Mouse (Mus musculus) CH12.LX (cell line): ENCODE data around the gene Rab1b. TPM values are rescaled to one million over a fixed set of nuclear protein-coding genes. Genes with fewer than 3 reads are reported as not detected.

Source experiments
- DNase-seq: peaks from one replicate; pipeline ENCODE4 v3.0.0-alpha.2; 2013; ENCODE audit errors: extremely low read depth
- H3K27ac ChIP-seq: 2 replicates; pipeline ENCODE4 v1.5.1; 2012; ENCODE audit warnings: low read depth, mild to moderate bottlenecking, control low read depth, moderate library complexity; ENCODE audit not compliant: insufficient read depth
- H3K27me3 ChIP-seq: replicated peaks from 2 replicates; pipeline ENCODE3; 2012; ENCODE audit warnings: inconsistent platforms
- H3K36me3 ChIP-seq, 2 experiments: replicated peaks in 1 of 2; 2 replicates each; pipeline versions ENCODE3 to v1.6.1; 2012; ENCODE audit warnings: inconsistent platforms in 1 of 2, low read length in 1 of 2, mild to moderate bottlenecking in 1 of 2, mixed read lengths in 1 of 2, moderate library complexity in 1 of 2; ENCODE audit not compliant: control insufficient read depth in 1 of 2, insufficient read depth in 1 of 2
- H3K4me1 ChIP-seq, 2 experiments: 2 replicates each; pipeline ENCODE4 v1.6.1; 2012; ENCODE audit warnings: inconsistent platforms in 1 of 2, moderate library complexity in 1 of 2; ENCODE audit not compliant: insufficient read depth in 2 of 2, control insufficient read depth in 1 of 2
- H3K4me2 ChIP-seq: 2 replicates; pipeline ENCODE4 v1.6.1; 2012; ENCODE audit warnings: low read depth, mild to moderate bottlenecking, control low read depth; ENCODE audit not compliant: poor library complexity, insufficient read depth, severe bottlenecking
- H3K4me3 ChIP-seq, 3 experiments: fragments of 150-350 bp in 1 of 3; sonication (generic) in 1 of 3; replicated peaks in 1 of 3; 2 replicates each; pipeline versions ENCODE3 to v1.5.1; 2011 to 2012; ENCODE audit warnings: low read depth in 2 of 3, low read length in 2 of 3, mild to moderate bottlenecking in 2 of 3, moderate library complexity in 2 of 3, control low read depth in 1 of 3, improper control_type of control experiment in 1 of 3, inconsistent platforms in 1 of 3, mixed read lengths in 1 of 3; ENCODE audit not compliant: poor library complexity in 1 of 3
- H3K79me2 ChIP-seq: replicated peaks from 2 replicates; pipeline ENCODE4 v1.6.1; 2012; ENCODE audit warnings: mild to moderate bottlenecking, moderate library complexity; ENCODE audit not compliant: control insufficient read depth, poor library complexity, insufficient read depth, severe bottlenecking; ENCODE audit errors: extremely low read depth
- H3K9ac ChIP-seq: 2 replicates; pipeline ENCODE4 v1.6.1; 2012; ENCODE audit warnings: low read depth, mild to moderate bottlenecking, control low read depth, moderate library complexity; ENCODE audit not compliant: insufficient read depth
- H3K9me3 ChIP-seq: replicated peaks from 2 replicates; pipeline ENCODE3; 2012; ENCODE audit warnings: low read length, inconsistent platforms, mixed read lengths
- CHD1 ChIP-seq: IDR thresholded peaks from 2 replicates; pipeline ENCODE4 v1.6.1; 2012; ENCODE audit warnings: low read depth, low read length, improper control_type of control experiment, inconsistent platforms
- CTCF ChIP-seq, 2 experiments: IDR thresholded peaks in 1 of 2; conservative IDR thresholded peaks in 1 of 2; 2 replicates each; pipeline ENCODE4 v1.5.1; 2011 to 2012; ENCODE audit warnings: low read depth in 2 of 2, low read length in 2 of 2, improper control_type of control experiment in 1 of 2, inconsistent platforms in 1 of 2, mild to moderate bottlenecking in 1 of 2, moderate library complexity in 1 of 2
- MAZ ChIP-seq: IDR thresholded peaks from 2 replicates; pipeline ENCODE4 v1.6.1; 2012; ENCODE audit warnings: low read depth, mild to moderate bottlenecking, inconsistent platforms, low read length, improper control_type of control experiment, moderate library complexity
- MEF2A ChIP-seq: IDR thresholded peaks from 2 replicates; pipeline ENCODE4 v1.6.1; 2014; ENCODE audit warnings: low read depth, mild to moderate bottlenecking, inconsistent platforms, low read length, improper control_type of control experiment, borderline replicate concordance
- NELFE ChIP-seq: IDR thresholded peaks from 2 replicates; pipeline ENCODE4 v1.6.1; 2011; ENCODE audit warnings: low read depth, low read length, improper control_type of control experiment
- NRF1 ChIP-seq: IDR thresholded peaks from 2 replicates; pipeline ENCODE4 v1.6.1; 2014; ENCODE audit warnings: low read depth, mild to moderate bottlenecking, inconsistent platforms, low read length, improper control_type of control experiment, moderate library complexity
- PAX5 ChIP-seq: IDR thresholded peaks from 2 replicates; pipeline ENCODE4 v1.6.1; 2012; ENCODE audit warnings: low read length, inconsistent platforms, mixed read lengths
- RAD21 ChIP-seq: IDR thresholded peaks from 2 replicates; pipeline ENCODE4 v1.6.1; 2011; ENCODE audit warnings: low read depth, mild to moderate bottlenecking, low read length, improper control_type of control experiment, moderate library complexity
- TCF12 ChIP-seq: IDR thresholded peaks from 2 replicates; pipeline ENCODE4 v1.6.1; 2014; ENCODE audit warnings: low read depth, mild to moderate bottlenecking, inconsistent platforms, low read length, improper control_type of control experiment
- USF2 ChIP-seq: conservative IDR thresholded peaks from 2 replicates; pipeline ENCODE4 v1.6.1; 2011; ENCODE audit warnings: low read depth, low read length, improper control_type of control experiment
- ZC3H11A ChIP-seq: IDR thresholded peaks from 2 replicates; pipeline ENCODE4 v1.6.1; 2012; ENCODE audit warnings: low read depth, mild to moderate bottlenecking, inconsistent platforms, low read length, improper control_type of control experiment
- ZMIZ1 ChIP-seq: IDR thresholded peaks from 2 replicates; pipeline ENCODE4 v1.6.1; 2012; ENCODE audit warnings: low read depth, mild to moderate bottlenecking, inconsistent platforms, low read length, improper control_type of control experiment
- dilution Hi-C: fragments of 300-500 bp; cut with MboI; formaldehyde crosslinking; loops from 2 replicates; pipeline ENCODE4 v1.14.3; 2020; ENCODE audit warnings: low sequenced_read_pairs; ENCODE audit not compliant: extremely low pct_unique_long_range_greater_than_20kb, extremely low pct_ligation_motif_present
- in situ Hi-C: fragments of 300-500 bp; cut with MboI; formaldehyde crosslinking; loops from 3 replicates; pipeline ENCODE4 v1.14.3; 2019; ENCODE audit warnings: low sequenced_read_pairs, low pct_ligation_motif_present, low pct_unique_long_range_greater_than_20kb, mixed read lengths
- polyA plus RNA-seq: library from polyadenylated mRNA; unstranded; fragments of >175 nt; gene quantifications from 2 replicates; pipeline ENCODE4 v1.2.1, GENCODE M21; 2012; ENCODE audit warnings: low read depth; ENCODE audit not compliant: insufficient read length
- total RNA-seq, 2 experiments: library from RNA; depleted of rRNA; stranded (reverse); fragments of 300-350 nt in 1 of 2; fragments of >200 nt in 1 of 2; gene quantifications; 2 replicates each; pipeline ENCODE4 v1.2.3; 2012 to 2014

Rab1b gene
- total and polyA plus RNA-seq, 3 experiments: 78.4 to 88.3 (median 87.1) TPM

GRCm38 (mm10) chr19:5108271-5108575 lies 1.4 kb upstream of the Rab1b start:
- in situ Hi-C loops (no loop called here), dilution Hi-C loops (no loop called here)
- Histone ChIP-seq H3K4me3 (no peak overlapping the region), H3K4me1 (peaks cover 6 to 22% of the 10 kb centered on the region in 2 experiments; a peak in 3 of 4 replicates), H3K36me3 (peaks cover 38 to 69% of the 10 kb centered on the region in 2 experiments), H3K4me2 (no peak overlapping the region), H3K27me3 (no peaks in the 10 kb centered on the region), H3K27ac (no peak overlapping the region), H3K9ac (no peak overlapping the region), H3K9me3 (no peaks in the 10 kb centered on the region), H3K79me2 (peaks cover 5% of the 10 kb centered on the region; the same call in 1 of the 2 replicates)
- no peak for DNase-seq
- no peak for TF ChIP-seq PAX5
- TF ChIP-seq CTCF (conservative IDR thresholded peaks at IDR 0.05 in 1 of 2, IDR thresholded peaks at IDR 0.05 in 1 of 2; ENCODE audit: low read depth in 2 of 2, low read length in 2 of 2): peak in 1 of 2 experiments; percentile 53; a peak in 2 of 4 replicates
- TF ChIP-seq, all 38 proteins: peak for 1

GRCm38 (mm10) chr19:5107556-5108270 lies 841 bp upstream of the Rab1b start:
- DNase-seq: no peak
- Histone ChIP-seq H3K9me3 (no peaks in the 10 kb centered on the region), H3K4me3 (peak overlapping the region in 2 of 3 experiments; percentile 52 to 81), H3K36me3 (peaks cover 41 to 71% of the 10 kb centered on the region in 2 experiments), H3K27me3 (no peaks in the 10 kb centered on the region), H3K79me2 (peaks cover 5% of the 10 kb centered on the region; the same call in 1 of the 2 replicates), H3K4me1 (peaks cover 6 to 22% of the 10 kb centered on the region in 2 experiments; a peak in 3 of 4 replicates), H3K27ac (no peak overlapping the region), H3K9ac (peak overlapping the region; percentile 59), H3K4me2 (peak overlapping the region; percentile 58)
- TF ChIP-seq ZMIZ1 (no peak), MEF2A (no peak), NELFE (no peak), USF2 (no peak), ZC3H11A (no peak), CTCF (conservative IDR thresholded peaks at IDR 0.05 in 1 of 2, IDR thresholded peaks at IDR 0.05 in 1 of 2; ENCODE audit: low read depth in 2 of 2, low read length in 2 of 2) (no peak), RAD21 (no peak), NRF1 (no peak), MAZ (no peak)
- in situ Hi-C loops: no loop called here
- dilution Hi-C loops: no loop called here

- peak overlapping the region; percentile 88 for H3K4me2 ChIP-seq
- in situ Hi-C loops: no loop called here
- no peaks in the 10 kb centered on the region for H3K9me3 ChIP-seq
- no peak for DNase-seq
- peaks cover 6 to 22% of the 10 kb centered on the region in 2 experiments; a peak in 3 of 4 replicates for H3K4me1 ChIP-seq
- peak overlapping the region; percentile 84 for H3K9ac ChIP-seq
- peak overlapping the region; percentile 78 to 85 (median 81) for H3K4me3 ChIP-seq
- peaks cover 5% of the 10 kb centered on the region; the same call in 1 of the 2 replicates for H3K79me2 ChIP-seq
- dilution Hi-C loops: no loop called here
- no peaks in the 10 kb centered on the region for H3K27me3 ChIP-seq
- peaks cover 46 to 73% of the 10 kb centered on the region in 2 experiments for H3K36me3 ChIP-seq
- TF ChIP-seq TCF12 (no peak), CHD1 (0 out of 2 replicates have a peak, but pooled peaks have one; percentile 37)
- no peak overlapping the region; the same call in 1 of the 2 replicates for H3K27ac ChIP-seq
Measured at GRCm38 (mm10) chr19:5106074-5106473, 798 bp downstream of the Rab1b start.
